Mouse (Mus musculus) B cell, adult 62 days (primary cell): ENCODE measurements around the gene Aggf1. TPM values are rescaled to one million over a fixed set of nuclear protein-coding genes. Genes with fewer than 3 reads are reported as not detected.

ENCODE experiments used
- total RNA-seq: library from RNA; stranded (reverse); gene quantifications from 4 replicates; pipeline ENCODE4 v1.2.4, GENCODE M21; 2023

The Aggf1 gene
- 45.8 to 49.7 TPM (median 47.6 TPM) in 4 replicates for total RNA-seq

GRCm38 (mm10) chr13:95374701-95375553 is at the start of gene Aggf1:
Aggf1 (minus strand) TSS chr13:95375352.

GRCm38 (mm10) chr13:95323400-95323799 is 51.8 kb downstream of the Aggf1 start, which contains the start of gene Zbed3:
Zbed3 (plus strand) TSS chr13:95323612.

Other genes with a start within 250 kb of the Aggf1 start
- 0.42 TPM in 1 of 4 replicates, not detected in the others for gene Pde8b, start 125.0 kb downstream of the Aggf1 start, total RNA-seq
- 30.8 to 33.5 TPM (median 31.3 TPM) in 4 replicates for gene Zbed3, start 51.7 kb downstream of the Aggf1 start, total RNA-seq
- not detected in 4 replicates for gene Crhbp, start 69.6 kb upstream of the Aggf1 start, total RNA-seq
- gene S100z, start 103.4 kb upstream of the Aggf1 start, total RNA-seq = not detected in 4 replicates
- gene F2rl1, start 149.9 kb upstream of the Aggf1 start, total RNA-seq = 0.27 to 0.60 TPM (median 0.31 TPM) in 4 replicates
- gene F2r, start 243.1 kb upstream of the Aggf1 start, total RNA-seq = 0.33 to 0.53 TPM (median 0.45 TPM) in 3 of 4 replicates, not detected in the other